ENCODE assay signal across 20 mouse cellular contexts in the genomic region with DNA sequence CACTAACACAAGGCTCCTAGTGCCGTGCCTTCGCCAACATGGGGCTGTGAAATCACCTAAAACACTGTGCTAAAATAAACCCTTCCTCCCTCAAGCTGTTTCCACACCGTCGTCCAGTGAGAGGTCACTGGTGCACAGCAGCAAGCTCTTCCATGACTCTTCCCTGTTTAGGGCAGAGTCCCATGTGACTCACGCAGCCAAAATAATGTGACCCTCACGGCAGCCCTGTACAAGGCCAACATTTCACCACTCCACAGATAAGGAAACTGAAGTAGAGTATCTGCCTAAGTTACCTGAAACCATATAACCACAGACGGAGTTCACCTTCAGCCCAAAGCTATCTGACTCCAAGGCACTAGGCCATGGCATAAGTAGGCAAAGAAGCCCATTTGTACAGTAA.
DNase-seq lines count a peak whose midpoint lies in the region; ATAC-seq and TF ChIP-seq lines count a peak whose summit lies in the region.
"Had no signal": no experiment of that assay in that cellular context is flagged by ENCODE, and none has a peak within 500 bp of the region (broad histone marks: within the 10 kb centered on the region; RNA-seq: fewer than 3 reads in every experiment).

No protein-coding gene starts in this region.

- H3K9me3 ChIP-seq in intestine, embryonic 16.5 days (ENCODE audit: control insufficient read depth, low read length), result 0 out of 2 replicates have a peak, but pooled peaks cover 5% of the 10 kb centered on the region
- no peaks in the 10 kb centered on the region for H3K9me3 ChIP-seq in intestine, embryonic 15.5 days
- H3K9me3 ChIP-seq in limb, embryonic 10.5 days (replicated peaks), result no peaks in the 10 kb centered on the region
- H3K9me3 ChIP-seq: embryonic facial prominence, embryonic 15.5 days; forebrain, embryonic 10.5 days; heart, embryonic 15.5 days had no signal

- no peak overlapping the region for H3K4me2 ChIP-seq in intestine, embryonic 16.5 days (ENCODE audit: low read depth, low read length)
- H3K4me2 ChIP-seq in intestine, embryonic 15.5 days (replicated peaks), result no peak overlapping the region
- H3K4me2 ChIP-seq: embryonic facial prominence, embryonic 15.5 days; heart, embryonic 11.5 days; heart, embryonic 15.5 days; hindbrain, embryonic 14.5 days had no signal

- DNase-seq in adrenal gland, adult 2 months, result peak; percentile 83
- DNase-seq in adrenal gland, postnatal 4 days (ENCODE audit: low spot score in 2 of 2), result no peak
- DNase-seq in adrenal gland, postnatal 14 days, result peak; percentile 62
- DNase-seq in limb, embryonic 10.5 days (ENCODE audit: low spot score), result no peak
- DNase-seq: cerebellum, adult 18-20 months; cerebellum, adult 9-11 months; cerebellum, postnatal 36 days; heart, adult 18-20 months; kidney, adult 18-20 months had no signal

- no peak for ATAC-seq in intestine, embryonic 16.5 days
- ATAC-seq in intestine, embryonic 15.5 days, result no peak
- ATAC-seq: forebrain, embryonic 14.5 days had no signal

- peak overlapping the region; percentile 88 for H3K27ac ChIP-seq in intestine, embryonic 16.5 days (ENCODE audit: low read length)
- no peak overlapping the region for H3K27ac ChIP-seq in intestine, embryonic 15.5 days
- peak overlapping the region; percentile 38; the same call in 1 of the 2 replicates for H3K27ac ChIP-seq in small intestine, adult 2 months (ENCODE audit: insufficient read depth, low read depth, low read length)
- H3K27ac ChIP-seq in limb, embryonic 10.5 days, result no peak overlapping the region
- H3K27ac ChIP-seq: embryonic facial prominence, embryonic 15.5 days; forebrain, embryonic 10.5 days; heart, embryonic 15.5 days; hindbrain, embryonic 10.5 days; hindbrain, embryonic 14.5 days had no signal

- WGBS in intestine, embryonic 16.5 days, result 77% methylated on average over 7 of the region's 7 CpGs
- WGBS in intestine, embryonic 15.5 days, result 78% methylated on average over 7 of the region's 7 CpGs
- 65% methylated on average over 7 of the region's 7 CpGs for WGBS in small intestine, adult 2 months
- WGBS in limb, embryonic 10.5 days, result 90% methylated on average over 7 of the region's 7 CpGs

- peaks cover 17% of the 10 kb centered on the region for H3K4me1 ChIP-seq in intestine, embryonic 16.5 days (ENCODE audit: control insufficient read depth, insufficient read depth, low read length)
- 0 out of 2 replicates have a peak, but pooled peaks cover 18% of the 10 kb centered on the region for H3K4me1 ChIP-seq in intestine, embryonic 15.5 days (replicated peaks)
- H3K4me1 ChIP-seq in small intestine, adult 2 months (ENCODE audit: control insufficient read depth, insufficient read depth, insufficient read length, low read length), result peaks cover 72% of the 10 kb centered on the region
- 0 out of 2 replicates have a peak, but pooled peaks cover 3% of the 10 kb centered on the region for H3K4me1 ChIP-seq in limb, embryonic 10.5 days
- H3K4me1 ChIP-seq: embryonic facial prominence, embryonic 15.5 days; forebrain, embryonic 10.5 days; heart, embryonic 15.5 days; hindbrain, embryonic 10.5 days had no signal

- no peak overlapping the region for H3K9ac ChIP-seq in intestine, embryonic 16.5 days (ENCODE audit: low read depth, low read length)
- no peak overlapping the region for H3K9ac ChIP-seq in intestine, embryonic 15.5 days
- H3K9ac ChIP-seq: embryonic facial prominence, embryonic 15.5 days; heart, embryonic 15.5 days; hindbrain, embryonic 14.5 days had no signal

- TF ChIP-seq POLR2A in small intestine, adult 2 months (IDR thresholded peaks at IDR 0.05; ENCODE audit: low read depth, low read length), result no peak

- H3K4me3 ChIP-seq in intestine, embryonic 16.5 days (ENCODE audit: low read length), result no peak overlapping the region
- H3K4me3 ChIP-seq in intestine, embryonic 15.5 days (replicated peaks), result no peak overlapping the region
- H3K4me3 ChIP-seq in small intestine, adult 2 months (ENCODE audit: low read depth, low read length), result no peak overlapping the region
- H3K4me3 ChIP-seq in limb, embryonic 10.5 days, result no peak overlapping the region
- H3K4me3 ChIP-seq: embryonic facial prominence, embryonic 15.5 days; erythroblast, embryonic 14.5 days; forebrain, embryonic 10.5 days; heart, embryonic 15.5 days; hindbrain, embryonic 10.5 days had no signal

- TF ChIP-seq CTCF in small intestine, adult 2 months (IDR thresholded peaks at IDR 0.05; ENCODE audit: extremely low read depth, insufficient read length, insufficient replicate concordance, low read depth, low read length), result no peak

- no peaks in the 10 kb centered on the region for H3K36me3 ChIP-seq in intestine, embryonic 16.5 days (ENCODE audit: control insufficient read depth, insufficient read depth, low read length)
- no peaks in the 10 kb centered on the region for H3K36me3 ChIP-seq in intestine, embryonic 15.5 days
- H3K36me3 ChIP-seq in small intestine, adult 2 months (ENCODE audit: control insufficient read depth, insufficient read depth, low read length), result no peaks in the 10 kb centered on the region
- no peaks in the 10 kb centered on the region for H3K36me3 ChIP-seq in limb, embryonic 10.5 days
- H3K36me3 ChIP-seq: embryonic facial prominence, embryonic 15.5 days; forebrain, embryonic 10.5 days; heart, embryonic 15.5 days; hindbrain, embryonic 10.5 days had no signal

- no peaks in the 10 kb centered on the region for H3K27me3 ChIP-seq in intestine, embryonic 16.5 days (replicated peaks; ENCODE audit: control insufficient read depth, insufficient read depth, low read length)
- H3K27me3 ChIP-seq in intestine, embryonic 15.5 days (replicated peaks), result no peaks in the 10 kb centered on the region
- no peaks in the 10 kb centered on the region for H3K27me3 ChIP-seq in small intestine, adult 2 months (ENCODE audit: control insufficient read depth, insufficient read depth, low read length)
- no peaks in the 10 kb centered on the region for H3K27me3 ChIP-seq in limb, embryonic 10.5 days (ENCODE audit: low read depth, poor library complexity, severe bottlenecking)
- H3K27me3 ChIP-seq: embryonic facial prominence, embryonic 15.5 days; heart, embryonic 15.5 days had no signal

Comparison
In these comparisons a context has a peak if more than half of its experiments do, and no peak if none do; other contexts are left out.
1. DNase-seq: peak in adrenal gland, adult 2 months (single experiment) and adrenal gland, postnatal 14 days (single experiment); none in adrenal gland, postnatal 4 days (0 of 2) and limb, embryonic 10.5 days (single experiment).
2. H3K27ac ChIP-seq: peak in intestine, embryonic 16.5 days (single experiment) and small intestine, adult 2 months (single experiment); none in intestine, embryonic 15.5 days (single experiment) and limb, embryonic 10.5 days (single experiment).